Mouse (Mus musculus): Measurements from ENCODE around the gene Blm. TPM values are rescaled to one million over a fixed set of nuclear protein-coding genes. Genes with fewer than 3 reads are reported as not detected.
"Not testable (repeated sequence)": the region's sequence is repeated elsewhere in the genome, so short reads cannot be mapped to it uniquely, and the experiment has no call there.

The Blm gene
- polyA plus RNA-seq, 1 experiment from 2014 or later: 51.8 TPM

DNA sequence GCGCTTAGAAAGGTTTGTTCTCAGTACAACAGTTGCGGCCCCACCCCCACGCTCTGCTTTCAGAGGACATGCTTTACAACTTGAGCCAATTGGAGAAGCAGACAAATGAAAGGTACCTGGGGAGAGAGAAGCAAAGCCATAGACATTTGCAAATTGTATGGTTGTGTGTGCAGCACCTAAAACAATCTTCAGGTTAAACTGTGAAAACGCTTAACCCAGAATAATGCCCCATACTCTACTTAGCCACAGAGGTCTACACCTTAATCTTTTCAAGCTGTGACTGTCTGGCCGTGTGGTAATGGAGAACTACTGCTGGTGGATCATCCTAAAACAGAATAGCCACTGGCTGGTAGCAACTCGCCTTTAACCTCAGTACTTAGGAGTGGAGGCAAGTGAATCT, 8.2 kb downstream of the Blm start:
- no peak for ATAC-seq (ENCODE audit: insufficient number of reproducible peaks, low FRiP score, low TSS enrichment, low read depth)
- WGBS: 75% methylated on average over 6 of the region's 6 CpGs
- Histone ChIP-seq H3K27ac (replicated peaks; ENCODE audit: low read depth, low read length) (no peak overlapping the region), H3K9me3 (ENCODE audit: control insufficient read depth, low read length) (no peaks in the 10 kb centered on the region), H3K27me3 (ENCODE audit: control insufficient read depth, insufficient read depth, low read length) (no peaks in the 10 kb centered on the region), H3K4me1 (ENCODE audit: control insufficient read depth, insufficient read depth, low read length) (no peaks in the 10 kb centered on the region), H3K36me3 (ENCODE audit: control insufficient read depth, insufficient read depth, low read length) (no peaks in the 10 kb centered on the region), H3K4me3 (ENCODE audit: low read depth, low read length) (no peak overlapping the region), H3K4me2 (ENCODE audit: low read depth, severe bottlenecking) (no peak overlapping the region), H3K9ac (ENCODE audit: low read length) (no peak overlapping the region)
- no peak for DNase-seq (ENCODE audit: low spot score)

DNA sequence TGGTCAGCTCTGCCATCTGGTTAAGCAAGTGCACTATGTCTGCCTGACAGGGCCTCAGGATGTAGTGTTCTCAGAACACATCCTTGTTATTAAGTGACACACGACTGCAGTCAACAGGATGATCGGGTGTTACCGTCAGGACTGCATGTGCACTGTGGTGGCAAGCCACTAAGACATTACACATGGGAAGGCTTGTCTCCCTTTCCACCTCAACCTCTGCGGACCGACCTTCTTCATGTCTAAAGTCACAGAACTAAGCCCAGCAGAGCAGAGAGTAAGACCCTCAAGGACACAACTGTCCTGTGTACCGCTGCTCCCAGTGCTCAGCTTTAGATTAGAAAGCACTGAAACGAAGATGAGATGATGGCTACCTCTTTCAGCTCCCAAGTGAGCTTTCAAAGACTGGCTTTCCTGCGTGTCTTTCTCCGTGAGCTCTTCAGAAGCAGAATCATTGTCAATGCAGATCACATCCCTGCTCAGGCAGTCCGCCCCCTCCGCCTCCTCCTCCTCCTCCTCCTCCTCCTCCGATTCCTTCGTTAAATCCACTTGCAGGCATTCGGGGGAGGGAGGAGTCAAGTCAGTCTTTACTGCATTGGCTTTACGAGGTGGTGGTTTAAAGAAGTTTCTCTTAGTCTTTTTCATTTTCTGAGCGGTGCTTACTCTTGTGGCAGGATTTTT, 22.4 kb downstream of the Blm start:
- no peaks in the 10 kb centered on the region for H3K27me3 ChIP-seq (ENCODE audit: control insufficient read depth, insufficient read depth, low read length)
- H3K27ac ChIP-seq (replicated peaks; ENCODE audit: low read depth, low read length): no peak overlapping the region
- WGBS: 84% methylated on average over 16 of the region's 16 CpGs
- no peak overlapping the region for H3K4me3 ChIP-seq (ENCODE audit: low read depth, low read length)
- peaks cover 21% of the 10 kb centered on the region for H3K36me3 ChIP-seq (ENCODE audit: control insufficient read depth, insufficient read depth, low read length)
- no peak overlapping the region for H3K4me2 ChIP-seq (ENCODE audit: low read depth, severe bottlenecking)
- DNase-seq (ENCODE audit: low spot score) (no peak), ATAC-seq (ENCODE audit: insufficient number of reproducible peaks, low FRiP score, low TSS enrichment, low read depth) (no peak)
- no peak overlapping the region for H3K9ac ChIP-seq (ENCODE audit: low read length)
- peaks cover 3% of the 10 kb centered on the region; the same call in 1 of the 2 replicates for H3K4me1 ChIP-seq (ENCODE audit: control insufficient read depth, insufficient read depth, low read length)
- H3K9me3 ChIP-seq (ENCODE audit: control insufficient read depth, low read length): no peaks in the 10 kb centered on the region

DNA sequence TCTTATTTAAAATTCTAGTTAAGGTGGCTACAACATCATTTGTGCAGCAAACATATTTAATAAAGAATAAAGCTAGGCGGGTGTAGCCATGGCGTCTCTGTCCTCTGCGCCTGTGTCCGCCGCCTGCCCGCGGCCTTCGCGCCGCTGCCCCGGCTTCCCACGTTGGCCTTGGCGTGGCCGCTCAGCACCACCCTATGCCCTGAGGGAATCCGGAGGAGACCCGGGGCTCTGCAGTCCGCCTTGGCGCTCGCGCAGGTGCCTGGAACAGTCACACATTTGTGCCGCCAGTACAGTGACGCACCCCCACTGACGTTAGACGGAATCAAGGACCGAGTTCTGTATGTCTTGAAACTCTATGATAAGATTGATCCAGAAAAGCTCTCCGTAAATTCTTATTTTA, 27.2 kb downstream of the Blm start:
- WGBS: 98% methylated on average over 22 of the region's 26 CpGs
- H3K9ac ChIP-seq (ENCODE audit: low read length); H3K4me3 ChIP-seq (ENCODE audit: low read depth, low read length); H3K4me1 ChIP-seq (ENCODE audit: control insufficient read depth, insufficient read depth, low read length); H3K9me3 ChIP-seq (ENCODE audit: control insufficient read depth, low read length); H3K4me2 ChIP-seq (ENCODE audit: low read depth, severe bottlenecking); H3K27ac ChIP-seq (replicated peaks; ENCODE audit: low read depth, low read length); H3K27me3 ChIP-seq (ENCODE audit: control insufficient read depth, insufficient read depth, low read length); ATAC-seq (ENCODE audit: insufficient number of reproducible peaks, low FRiP score, low TSS enrichment, low read depth); DNase-seq (ENCODE audit: low spot score): not testable (repeated sequence)
- peaks cover 19% of the 10 kb centered on the region for H3K36me3 ChIP-seq (ENCODE audit: control insufficient read depth, insufficient read depth, low read length)

DNA sequence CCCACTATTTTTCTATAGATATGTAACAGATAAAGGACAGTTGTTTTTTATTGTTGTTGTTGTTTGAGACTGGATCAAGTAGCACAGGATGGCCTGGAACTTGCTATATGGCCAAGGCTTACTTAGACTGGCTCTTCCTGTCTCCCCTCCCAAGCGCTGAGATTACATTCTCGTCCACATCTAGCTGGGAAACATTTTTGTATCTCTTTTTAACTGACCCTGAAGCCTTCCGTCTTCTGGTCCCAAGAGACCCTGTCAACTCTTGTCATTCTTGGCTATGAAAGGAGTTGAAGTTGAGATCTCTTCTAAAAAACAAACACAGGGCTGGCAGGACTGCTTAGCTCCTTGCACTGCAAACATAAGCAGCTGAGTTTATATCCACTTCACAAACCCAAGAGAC, 28.9 kb downstream of the Blm start:
- Histone ChIP-seq H3K9me3 (ENCODE audit: control insufficient read depth, low read length) (no peaks in the 10 kb centered on the region), H3K4me1 (ENCODE audit: control insufficient read depth, insufficient read depth, low read length) (no peaks in the 10 kb centered on the region), H3K36me3 (ENCODE audit: control insufficient read depth, insufficient read depth, low read length) (peaks cover 11% of the 10 kb centered on the region), H3K4me2 (ENCODE audit: low read depth, severe bottlenecking) (no peak overlapping the region), H3K27me3 (ENCODE audit: control insufficient read depth, insufficient read depth, low read length) (no peaks in the 10 kb centered on the region), H3K9ac (ENCODE audit: low read length) (no peak overlapping the region), H3K27ac (replicated peaks; ENCODE audit: low read depth, low read length) (no peak overlapping the region), H3K4me3 (ENCODE audit: low read depth, low read length) (no peak overlapping the region)
- DNase-seq (ENCODE audit: low spot score): no peak
- 93% methylated on average over 3 of the region's 3 CpGs for WGBS
- no peak for ATAC-seq (ENCODE audit: insufficient number of reproducible peaks, low FRiP score, low TSS enrichment, low read depth)

DNA sequence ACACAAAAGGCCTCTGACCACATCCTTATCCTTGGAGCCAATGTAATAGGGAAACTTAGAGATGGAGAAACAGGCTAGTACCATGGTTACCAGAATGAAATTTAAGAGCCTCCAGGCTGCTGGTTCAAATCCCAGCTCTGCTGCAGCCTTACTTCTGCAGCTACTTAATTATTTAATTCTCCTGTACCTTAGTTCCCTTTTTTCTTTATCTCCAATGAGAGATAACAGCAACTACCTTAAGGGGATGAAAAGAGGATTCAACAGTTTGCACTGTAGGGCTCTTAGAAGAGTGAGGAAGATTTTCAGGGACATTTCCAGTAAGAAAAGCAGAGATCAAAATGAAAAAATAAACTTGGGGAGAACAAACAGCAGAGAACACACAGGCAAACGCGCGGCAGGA, 30.0 kb downstream of the Blm start:
- Histone ChIP-seq H3K27me3 (ENCODE audit: control insufficient read depth, insufficient read depth, low read length) (no peaks in the 10 kb centered on the region), H3K4me3 (ENCODE audit: low read depth, low read length) (no peak overlapping the region), H3K9ac (ENCODE audit: low read length) (no peak overlapping the region), H3K27ac (replicated peaks; ENCODE audit: low read depth, low read length) (no peak overlapping the region), H3K4me2 (ENCODE audit: low read depth, severe bottlenecking) (no peak overlapping the region), H3K4me1 (ENCODE audit: control insufficient read depth, insufficient read depth, low read length) (no peaks in the 10 kb centered on the region), H3K36me3 (ENCODE audit: control insufficient read depth, insufficient read depth, low read length) (peaks cover 7% of the 10 kb centered on the region), H3K9me3 (ENCODE audit: control insufficient read depth, low read length) (no peaks in the 10 kb centered on the region)
- ATAC-seq (ENCODE audit: insufficient number of reproducible peaks, low FRiP score, low TSS enrichment, low read depth): no peak
- no peak for DNase-seq (ENCODE audit: low spot score)
- 95% methylated on average over 3 of the region's 3 CpGs for WGBS

DNA sequence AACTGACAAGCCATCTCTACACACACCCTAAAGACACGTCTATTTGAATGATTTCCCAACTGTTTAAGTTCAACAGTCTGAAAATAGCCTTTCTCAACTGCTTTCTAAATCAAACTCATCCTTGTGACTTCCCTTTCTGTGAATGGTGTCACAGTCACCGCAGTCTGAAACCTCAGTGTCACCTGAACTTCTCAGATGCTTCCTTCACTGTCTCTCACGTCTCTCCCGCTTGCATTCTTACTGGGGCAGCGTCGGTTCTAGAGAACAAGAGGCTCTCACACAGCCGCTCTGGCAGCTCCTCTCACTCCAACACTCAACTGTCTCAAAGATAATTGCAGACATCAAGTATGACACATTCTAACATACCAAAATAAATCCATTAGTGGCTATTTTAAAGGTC, 33.9 kb downstream of the Blm start:
- Histone ChIP-seq H3K4me2 (ENCODE audit: low read depth, severe bottlenecking) (no peak overlapping the region), H3K36me3 (ENCODE audit: control insufficient read depth, insufficient read depth, low read length) (peaks cover 6% of the 10 kb centered on the region; the same call in 1 of the 2 replicates), H3K9ac (ENCODE audit: low read length) (no peak overlapping the region), H3K4me3 (ENCODE audit: low read depth, low read length) (no peak overlapping the region), H3K27me3 (ENCODE audit: control insufficient read depth, insufficient read depth, low read length) (no peaks in the 10 kb centered on the region), H3K27ac (replicated peaks; ENCODE audit: low read depth, low read length) (no peak overlapping the region), H3K4me1 (ENCODE audit: control insufficient read depth, insufficient read depth, low read length) (no peaks in the 10 kb centered on the region), H3K9me3 (ENCODE audit: control insufficient read depth, low read length) (no peaks in the 10 kb centered on the region)
- ATAC-seq (ENCODE audit: insufficient number of reproducible peaks, low FRiP score, low TSS enrichment, low read depth): no peak
- WGBS: 90% methylated on average over 7 of the region's 7 CpGs
- DNase-seq (ENCODE audit: low spot score): no peak

DNA sequence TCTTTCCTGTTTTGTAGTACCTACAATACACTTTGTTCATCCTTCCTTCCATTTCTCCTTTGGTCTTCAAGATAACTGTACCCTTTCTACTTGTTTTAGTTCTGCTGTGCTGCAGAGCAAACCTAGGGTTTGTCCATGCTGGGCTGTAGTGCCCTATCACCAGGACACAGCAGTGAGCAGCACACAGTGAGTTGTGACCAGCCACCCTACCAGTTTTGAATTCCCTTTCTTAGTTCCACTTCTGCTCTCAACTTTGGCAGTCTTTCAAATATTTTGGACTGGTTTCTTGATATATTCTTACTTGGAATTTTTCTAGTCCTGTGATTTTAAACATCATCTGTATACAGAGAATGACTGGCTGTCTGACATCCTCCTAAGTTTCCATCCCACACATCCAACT, 34.8 kb downstream of the Blm start:
- no peaks in the 10 kb centered on the region for H3K27me3 ChIP-seq (ENCODE audit: control insufficient read depth, insufficient read depth, low read length)
- no peak for ATAC-seq (ENCODE audit: insufficient number of reproducible peaks, low FRiP score, low TSS enrichment, low read depth)
- no peak for DNase-seq (ENCODE audit: low spot score)
- no peaks in the 10 kb centered on the region for H3K4me1 ChIP-seq (ENCODE audit: control insufficient read depth, insufficient read depth, low read length)
- H3K4me2 ChIP-seq (ENCODE audit: low read depth, severe bottlenecking): no peak overlapping the region
- no peak overlapping the region for H3K27ac ChIP-seq (replicated peaks; ENCODE audit: low read depth, low read length)
- no peak overlapping the region for H3K4me3 ChIP-seq (ENCODE audit: low read depth, low read length)
- H3K9ac ChIP-seq (ENCODE audit: low read length): no peak overlapping the region
- no peaks in the 10 kb centered on the region for H3K9me3 ChIP-seq (ENCODE audit: control insufficient read depth, low read length)
- H3K36me3 ChIP-seq (ENCODE audit: control insufficient read depth, insufficient read depth, low read length): peaks cover 9% of the 10 kb centered on the region; the same call in 1 of the 2 replicates

DNA sequence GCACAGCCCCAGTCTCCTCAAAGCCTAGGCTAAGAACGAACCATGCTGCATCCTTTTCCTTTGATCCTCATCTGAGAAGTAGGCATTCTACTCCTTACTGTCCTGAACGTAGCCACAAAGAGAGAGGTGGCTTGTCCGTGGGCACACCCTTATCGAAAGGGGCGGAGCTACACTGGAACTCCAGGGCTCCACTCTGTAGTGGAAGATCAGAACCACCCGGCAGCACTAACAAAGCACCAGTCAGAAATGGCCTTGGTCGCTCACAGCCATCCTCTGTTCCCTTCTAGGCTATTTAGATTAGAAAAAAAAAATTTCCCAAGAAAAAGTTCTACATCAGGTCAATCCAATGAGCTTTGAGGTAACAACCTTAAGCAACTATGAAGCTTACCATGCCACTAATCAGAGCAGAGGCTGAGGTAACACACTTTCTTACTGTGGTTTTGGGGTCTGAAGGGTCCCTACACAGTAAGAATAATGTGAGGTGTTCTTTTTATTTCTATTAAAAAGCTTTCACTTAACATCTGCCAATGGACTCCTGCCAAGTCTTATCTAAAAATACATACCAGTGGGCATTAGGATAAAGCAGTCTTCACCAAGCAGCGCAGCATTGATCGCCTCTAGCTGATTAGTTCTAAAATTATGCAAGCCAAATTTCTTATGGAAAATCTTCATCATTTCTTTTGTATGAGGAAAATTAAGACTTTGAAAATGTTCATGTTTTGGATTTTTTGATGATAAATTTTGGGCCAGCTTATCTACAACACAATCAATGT, 35.5 kb downstream of the Blm start:
- WGBS: 90% methylated on average over 9 of the region's 9 CpGs
- ATAC-seq (ENCODE audit: insufficient number of reproducible peaks, low FRiP score, low TSS enrichment, low read depth) (no peak), DNase-seq (ENCODE audit: low spot score) (no peak)
- peaks cover 11% of the 10 kb centered on the region; the same call in 1 of the 2 replicates for H3K36me3 ChIP-seq (ENCODE audit: control insufficient read depth, insufficient read depth, low read length)
- H3K27me3 ChIP-seq (ENCODE audit: control insufficient read depth, insufficient read depth, low read length): no peaks in the 10 kb centered on the region
- H3K4me2 ChIP-seq (ENCODE audit: low read depth, severe bottlenecking): no peak overlapping the region
- H3K27ac ChIP-seq (replicated peaks; ENCODE audit: low read depth, low read length): no peak overlapping the region
- no peak overlapping the region for H3K4me3 ChIP-seq (ENCODE audit: low read depth, low read length)
- H3K9ac ChIP-seq (ENCODE audit: low read length): no peak overlapping the region
- no peaks in the 10 kb centered on the region for H3K4me1 ChIP-seq (ENCODE audit: control insufficient read depth, insufficient read depth, low read length)
- H3K9me3 ChIP-seq (ENCODE audit: control insufficient read depth, low read length): no peaks in the 10 kb centered on the region
